Mouse (Mus musculus): ENCODE results near the gene Lkaaear1. TPM values are rescaled to one million over a fixed set of nuclear protein-coding genes. Genes with fewer than 3 reads are reported as not detected.

Lkaaear1 gene
- polyA plus RNA-seq, 1 experiment from 2014 or later: not detected

GRCm38 (mm10) chr2:181715382-181715781 lies 17.1 kb upstream of the Lkaaear1 start:
- Histone ChIP-seq H3K4me1 (ENCODE audit: insufficient read depth) (no peaks in the 10 kb centered on the region), H3K9me3 (ENCODE audit: low read depth, low read length) (no peaks in the 10 kb centered on the region), H3K27me3 (ENCODE audit: insufficient read depth, low read length) (no peaks in the 10 kb centered on the region), H3K27ac (ENCODE audit: low read depth) (no peak overlapping the region), H3K4me2 (peak overlapping the region; percentile 39), H3K36me3 (ENCODE audit: insufficient read depth) (no peaks in the 10 kb centered on the region), H3K9ac (no peak overlapping the region), H3K4me3 (ENCODE audit: low read depth, low read length) (no peak overlapping the region)
- WGBS: 69% methylated on average over 3 of the region's 3 CpGs
- DNase-seq: no peak
- no peak for ATAC-seq (ENCODE audit: insufficient read depth)
- no peak for TF ChIP-seq CTCF (IDR thresholded peaks at IDR 0.05; ENCODE audit: low read depth)

- H3K9me3 ChIP-seq (ENCODE audit: low read depth, low read length): no peaks in the 10 kb centered on the region
- 0% methylated on average over 7 of the region's 7 CpGs for WGBS
- ATAC-seq (ENCODE audit: insufficient read depth) (peak; percentile 52; the same call in 1 of the 2 replicates), DNase-seq (peak; percentile 60)
- H3K36me3 ChIP-seq (ENCODE audit: insufficient read depth): no peaks in the 10 kb centered on the region
- H3K27me3 ChIP-seq (ENCODE audit: insufficient read depth, low read length): no peaks in the 10 kb centered on the region
- H3K4me2 ChIP-seq: peak within 1 kb of the TSS; percentile 39
- no peak within 1 kb of the TSS for H3K9ac ChIP-seq
- TF ChIP-seq CTCF (IDR thresholded peaks at IDR 0.05; ENCODE audit: low read depth): no peak
- H3K4me3 ChIP-seq (ENCODE audit: low read depth, low read length): no peak within 1 kb of the TSS
- no peak within 1 kb of the TSS for H3K27ac ChIP-seq (ENCODE audit: low read depth)
- no peaks in the 10 kb centered on the region for H3K4me1 ChIP-seq (ENCODE audit: insufficient read depth)
These were observed 16.7 kb upstream of the Lkaaear1 start, which contains the start of gene Oprl1 for GRCm38 (mm10) chr2:181714903-181715326. Oprl1 (plus strand) TSS chr2:181715016.

GRCm38 (mm10) chr2:181713749-181714148 lies 15.5 kb upstream of the Lkaaear1 start:
- H3K4me2 ChIP-seq: no peak overlapping the region
- H3K27me3 ChIP-seq (ENCODE audit: insufficient read depth, low read length): no peaks in the 10 kb centered on the region
- no peak overlapping the region for H3K4me3 ChIP-seq (ENCODE audit: low read depth, low read length)
- WGBS: 78% methylated on average over 1 of the region's 1 CpGs
- H3K36me3 ChIP-seq (ENCODE audit: insufficient read depth): no peaks in the 10 kb centered on the region
- ATAC-seq (ENCODE audit: insufficient read depth): no peak
- no peak overlapping the region for H3K9ac ChIP-seq
- no peak for DNase-seq
- H3K9me3 ChIP-seq (ENCODE audit: low read depth, low read length): no peaks in the 10 kb centered on the region
- no peaks in the 10 kb centered on the region for H3K4me1 ChIP-seq (ENCODE audit: insufficient read depth)
- TF ChIP-seq CTCF (IDR thresholded peaks at IDR 0.05; ENCODE audit: low read depth): no peak
- H3K27ac ChIP-seq (ENCODE audit: low read depth): no peak overlapping the region

GRCm38 (mm10) chr2:181706668-181707067 lies 8.4 kb upstream of the Lkaaear1 start:
- Histone ChIP-seq H3K4me2 (no peak overlapping the region), H3K4me3 (ENCODE audit: low read depth, low read length) (no peak overlapping the region), H3K27me3 (ENCODE audit: insufficient read depth, low read length) (no peaks in the 10 kb centered on the region), H3K36me3 (ENCODE audit: insufficient read depth) (no peaks in the 10 kb centered on the region), H3K27ac (ENCODE audit: low read depth) (no peak overlapping the region), H3K4me1 (ENCODE audit: insufficient read depth) (no peaks in the 10 kb centered on the region), H3K9me3 (ENCODE audit: low read depth, low read length) (no peaks in the 10 kb centered on the region), H3K9ac (no peak overlapping the region)
- peak; percentile 45 for TF ChIP-seq CTCF (IDR thresholded peaks at IDR 0.05; ENCODE audit: low read depth)
- ATAC-seq (ENCODE audit: insufficient read depth): no peak
- peak; percentile 46 for DNase-seq
- 30% methylated on average over 4 of the region's 4 CpGs for WGBS

GRCm38 (mm10) chr2:181696801-181697420 lies 1.3 kb downstream of the Lkaaear1 start:
- no peak for TF ChIP-seq CTCF (IDR thresholded peaks at IDR 0.05; ENCODE audit: low read depth)
- peaks cover 10% of the 10 kb centered on the region; the same call in 1 of the 2 replicates for H3K4me1 ChIP-seq (ENCODE audit: insufficient read depth)
- H3K9me3 ChIP-seq (ENCODE audit: low read depth, low read length): no peaks in the 10 kb centered on the region
- ATAC-seq (ENCODE audit: insufficient read depth): no peak
- H3K27me3 ChIP-seq (ENCODE audit: insufficient read depth, low read length): 0 out of 2 replicates have a peak, but pooled peaks cover 4% of the 10 kb centered on the region
- no peak overlapping the region for H3K9ac ChIP-seq
- H3K4me3 ChIP-seq (ENCODE audit: low read depth, low read length): no peak overlapping the region
- H3K27ac ChIP-seq (ENCODE audit: low read depth): no peak overlapping the region
- no peak overlapping the region for H3K4me2 ChIP-seq
- 70% methylated on average over 33 of the region's 33 CpGs for WGBS
- no peak for DNase-seq
- H3K36me3 ChIP-seq (ENCODE audit: insufficient read depth): no peaks in the 10 kb centered on the region

GRCm38 (mm10) chr2:181695776-181696175 lies 2.5 kb downstream of the Lkaaear1 start:
- no peak overlapping the region for H3K4me2 ChIP-seq
- DNase-seq (no peak), ATAC-seq (ENCODE audit: insufficient read depth) (no peak)
- no peak overlapping the region for H3K4me3 ChIP-seq (ENCODE audit: low read depth, low read length)
- H3K27me3 ChIP-seq (ENCODE audit: insufficient read depth, low read length): 0 out of 2 replicates have a peak, but pooled peaks cover 4% of the 10 kb centered on the region
- H3K4me1 ChIP-seq (ENCODE audit: insufficient read depth): peaks cover 10% of the 10 kb centered on the region; the same call in 1 of the 2 replicates
- no peak for TF ChIP-seq CTCF (IDR thresholded peaks at IDR 0.05; ENCODE audit: low read depth)
- 0 out of 2 replicates have a peak, but pooled peaks cover 1% of the 10 kb centered on the region for H3K36me3 ChIP-seq (ENCODE audit: insufficient read depth)
- no peak overlapping the region for H3K27ac ChIP-seq (ENCODE audit: low read depth)
- no peak overlapping the region for H3K9ac ChIP-seq
- no peaks in the 10 kb centered on the region for H3K9me3 ChIP-seq (ENCODE audit: low read depth, low read length)
- 50% methylated on average over 1 of the region's 1 CpGs for WGBS

- WGBS: 84% methylated on average over 3 of the region's 3 CpGs
- no peak for ATAC-seq (ENCODE audit: insufficient read depth)
- Histone ChIP-seq H3K27me3 (ENCODE audit: insufficient read depth, low read length) (0 out of 2 replicates have a peak, but pooled peaks cover 4% of the 10 kb centered on the region), H3K4me3 (ENCODE audit: low read depth, low read length) (peak overlapping the region; percentile 68), H3K9me3 (ENCODE audit: low read depth, low read length) (no peaks in the 10 kb centered on the region), H3K27ac (ENCODE audit: low read depth) (no peak overlapping the region), H3K9ac (no peak overlapping the region; the same call in 1 of the 2 replicates), H3K4me1 (ENCODE audit: insufficient read depth) (peaks cover 10% of the 10 kb centered on the region; the same call in 1 of the 2 replicates), H3K36me3 (ENCODE audit: insufficient read depth) (peaks cover 9% of the 10 kb centered on the region; the same call in 1 of the 2 replicates), H3K4me2 (peak overlapping the region; percentile 85)
- no peak for TF ChIP-seq CTCF (IDR thresholded peaks at IDR 0.05; ENCODE audit: low read depth)
- DNase-seq: no peak
These were observed 3.7 kb downstream of the Lkaaear1 start for GRCm38 (mm10) chr2:181694581-181694980.

All from lung, embryonic 14.5 days (tissue).